Mouse (Mus musculus): ENCODE measurements at regions not wholly inside any gene's neighbourhood (a gene's known extent, or its start where the extent isn't known, plus 50 kb on each side); places are given as distances from the start of the nearest gene placed in this dataset.

- Histone ChIP-seq H3K36me3 (ENCODE audit: control insufficient read depth, insufficient read depth) (no peaks in the 10 kb centered on the region), H3K9me3 (ENCODE audit: control insufficient read depth, low read length) (no peaks in the 10 kb centered on the region), H3K4me2 (ENCODE audit: low read length) (no peak overlapping the region), H3K27ac (ENCODE audit: low read length) (no peak overlapping the region), H3K9ac (replicated peaks; ENCODE audit: low read depth, low read length) (no peak overlapping the region), H3K4me1 (replicated peaks; ENCODE audit: control insufficient read depth, insufficient read depth, low read length) (no peaks in the 10 kb centered on the region), H3K27me3 (replicated peaks; ENCODE audit: control insufficient read depth, insufficient read depth, low read length) (no peaks in the 10 kb centered on the region), H3K4me3 (replicated peaks; ENCODE audit: low read length) (no peak overlapping the region)
- ATAC-seq, result no peak
These were observed 174.6 kb upstream of the Btg1 start for GRCm38 (mm10) chr10:96442165-96442564.

GRCm38 (mm10) chr10:96450266-96450665 lies 166.5 kb upstream of the Btg1 start:
- no peak overlapping the region for H3K4me2 ChIP-seq (ENCODE audit: low read length)
- no peak for ATAC-seq
- H3K9me3 ChIP-seq (ENCODE audit: control insufficient read depth, low read length), result no peaks in the 10 kb centered on the region
- no peaks in the 10 kb centered on the region for H3K4me1 ChIP-seq (replicated peaks; ENCODE audit: control insufficient read depth, insufficient read depth, low read length)
- no peaks in the 10 kb centered on the region for H3K36me3 ChIP-seq (ENCODE audit: control insufficient read depth, insufficient read depth)
- H3K9ac ChIP-seq (replicated peaks; ENCODE audit: low read depth, low read length), result no peak overlapping the region
- no peak overlapping the region for H3K27ac ChIP-seq (ENCODE audit: low read length)
- no peak overlapping the region for H3K4me3 ChIP-seq (replicated peaks; ENCODE audit: low read length)
- H3K27me3 ChIP-seq (replicated peaks; ENCODE audit: control insufficient read depth, insufficient read depth, low read length), result no peaks in the 10 kb centered on the region
- WGBS, result 91% methylated on average over 4 of the region's 4 CpGs

DNA sequence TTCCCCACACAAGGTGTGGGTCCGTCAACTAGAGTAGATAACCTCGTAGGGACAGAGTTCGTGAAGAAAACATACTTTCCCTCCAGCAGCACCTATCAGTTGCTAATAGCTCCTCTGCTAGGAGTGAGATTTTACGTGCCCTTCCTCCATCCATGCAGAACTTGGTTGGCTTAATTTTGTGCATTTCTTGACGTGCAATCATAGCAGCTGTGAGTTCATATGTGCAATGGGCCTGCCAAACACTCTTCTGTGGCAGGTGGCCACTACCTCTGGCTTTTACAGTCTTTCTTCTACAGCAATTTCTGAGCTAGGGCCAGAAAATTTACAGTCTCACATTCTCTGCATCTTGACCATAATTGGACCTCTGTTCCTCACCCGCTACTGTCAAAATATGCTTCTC lies 161.9 kb upstream of the Btg1 start:
- H3K36me3 ChIP-seq (ENCODE audit: control insufficient read depth, insufficient read depth), result no peaks in the 10 kb centered on the region
- H3K9ac ChIP-seq (replicated peaks; ENCODE audit: low read depth, low read length), result no peak overlapping the region
- no peaks in the 10 kb centered on the region for H3K27me3 ChIP-seq (replicated peaks; ENCODE audit: control insufficient read depth, insufficient read depth, low read length)
- H3K4me1 ChIP-seq (replicated peaks; ENCODE audit: control insufficient read depth, insufficient read depth, low read length), result no peaks in the 10 kb centered on the region
- WGBS, result 84% methylated on average over 6 of the region's 6 CpGs
- H3K4me2 ChIP-seq (ENCODE audit: low read length), result no peak overlapping the region
- H3K4me3 ChIP-seq (replicated peaks; ENCODE audit: low read length), result no peak overlapping the region
- no peak overlapping the region for H3K27ac ChIP-seq (ENCODE audit: low read length)
- no peak for ATAC-seq
- H3K9me3 ChIP-seq (ENCODE audit: control insufficient read depth, low read length), result no peaks in the 10 kb centered on the region

- H3K4me3 ChIP-seq (replicated peaks; ENCODE audit: low read length), result no peak overlapping the region
- WGBS, result 55% methylated on average over 4 of the region's 4 CpGs
- no peak overlapping the region for H3K9ac ChIP-seq (replicated peaks; ENCODE audit: low read depth, low read length)
- no peak overlapping the region for H3K4me2 ChIP-seq (ENCODE audit: low read length)
- peaks cover 8% of the 10 kb centered on the region for H3K4me1 ChIP-seq (replicated peaks; ENCODE audit: control insufficient read depth, insufficient read depth, low read length)
- ATAC-seq, result no peak
- H3K27ac ChIP-seq (ENCODE audit: low read length), result no peak overlapping the region
- H3K9me3 ChIP-seq (ENCODE audit: control insufficient read depth, low read length), result no peaks in the 10 kb centered on the region
- H3K36me3 ChIP-seq (ENCODE audit: control insufficient read depth, insufficient read depth), result no peaks in the 10 kb centered on the region
- no peaks in the 10 kb centered on the region for H3K27me3 ChIP-seq (replicated peaks; ENCODE audit: control insufficient read depth, insufficient read depth, low read length)
These were observed 158.3 kb upstream of the Btg1 start for GRCm38 (mm10) chr10:96458551-96458950.

- Histone ChIP-seq H3K27me3 (replicated peaks; ENCODE audit: control insufficient read depth, insufficient read depth, low read length) (no peaks in the 10 kb centered on the region), H3K4me3 (replicated peaks; ENCODE audit: low read length) (no peak overlapping the region), H3K36me3 (ENCODE audit: control insufficient read depth, insufficient read depth) (no peaks in the 10 kb centered on the region), H3K9ac (replicated peaks; ENCODE audit: low read depth, low read length) (no peak overlapping the region), H3K9me3 (ENCODE audit: control insufficient read depth, low read length) (no peaks in the 10 kb centered on the region), H3K27ac (ENCODE audit: low read length) (no peak overlapping the region), H3K4me2 (ENCODE audit: low read length) (no peak overlapping the region), H3K4me1 (replicated peaks; ENCODE audit: control insufficient read depth, insufficient read depth, low read length) (peaks cover 8% of the 10 kb centered on the region)
- WGBS, result 89% methylated on average over 3 of the region's 3 CpGs
- no peak for ATAC-seq
These were observed 157.6 kb upstream of the Btg1 start for GRCm38 (mm10) chr10:96459186-96459585.

GRCm38 (mm10) chr10:96460151-96460550 lies 156.7 kb upstream of the Btg1 start:
- Histone ChIP-seq H3K4me1 (replicated peaks; ENCODE audit: control insufficient read depth, insufficient read depth, low read length) (peaks cover 8% of the 10 kb centered on the region), H3K4me3 (replicated peaks; ENCODE audit: low read length) (no peak overlapping the region), H3K4me2 (ENCODE audit: low read length) (peak overlapping the region; percentile 20), H3K27me3 (replicated peaks; ENCODE audit: control insufficient read depth, insufficient read depth, low read length) (no peaks in the 10 kb centered on the region), H3K36me3 (ENCODE audit: control insufficient read depth, insufficient read depth) (no peaks in the 10 kb centered on the region), H3K9ac (replicated peaks; ENCODE audit: low read depth, low read length) (no peak overlapping the region), H3K9me3 (ENCODE audit: control insufficient read depth, low read length) (no peaks in the 10 kb centered on the region), H3K27ac (ENCODE audit: low read length) (no peak overlapping the region)
- 11% methylated on average over 9 of the region's 9 CpGs for WGBS
- no peak for ATAC-seq

GRCm38 (mm10) chr10:96460617-96461338 lies 156.0 kb upstream of the Btg1 start:
- Histone ChIP-seq H3K9ac (replicated peaks; ENCODE audit: low read depth, low read length) (no peak overlapping the region), H3K9me3 (ENCODE audit: control insufficient read depth, low read length) (no peaks in the 10 kb centered on the region), H3K27ac (ENCODE audit: low read length) (no peak overlapping the region), H3K4me3 (replicated peaks; ENCODE audit: low read length) (no peak overlapping the region), H3K27me3 (replicated peaks; ENCODE audit: control insufficient read depth, insufficient read depth, low read length) (no peaks in the 10 kb centered on the region), H3K36me3 (ENCODE audit: control insufficient read depth, insufficient read depth) (no peaks in the 10 kb centered on the region), H3K4me2 (ENCODE audit: low read length) (peak overlapping the region; percentile 37), H3K4me1 (replicated peaks; ENCODE audit: control insufficient read depth, insufficient read depth, low read length) (peaks cover 8% of the 10 kb centered on the region)
- 12% methylated on average over 10 of the region's 10 CpGs for WGBS
- peak; percentile 55 for ATAC-seq

DNA sequence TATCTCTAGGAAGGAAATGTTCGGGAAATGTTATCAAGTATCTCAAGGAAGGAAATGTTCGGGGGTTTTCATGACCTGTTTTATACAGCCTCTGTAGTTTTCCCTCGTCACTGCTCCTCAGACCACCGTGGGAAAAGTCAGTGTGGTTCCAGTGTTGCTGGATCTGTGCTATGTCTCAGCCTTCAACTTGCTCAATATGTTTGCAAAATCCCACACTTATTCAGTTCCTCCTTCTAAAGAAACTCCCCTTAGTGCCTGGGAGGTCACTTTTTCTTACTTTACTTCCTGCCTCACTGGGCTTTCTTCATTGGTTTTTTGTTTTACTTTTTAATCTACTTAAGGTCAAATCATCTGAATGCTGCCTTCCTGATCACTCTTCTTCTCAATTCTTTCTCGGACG lies 150.8 kb upstream of the Btg1 start:
- Histone ChIP-seq H3K36me3 (ENCODE audit: control insufficient read depth, insufficient read depth) (no peaks in the 10 kb centered on the region), H3K27ac (ENCODE audit: low read length) (no peak overlapping the region), H3K4me2 (ENCODE audit: low read length) (no peak overlapping the region), H3K4me1 (replicated peaks; ENCODE audit: control insufficient read depth, insufficient read depth, low read length) (peaks cover 2% of the 10 kb centered on the region), H3K9me3 (ENCODE audit: control insufficient read depth, low read length) (no peaks in the 10 kb centered on the region), H3K27me3 (replicated peaks; ENCODE audit: control insufficient read depth, insufficient read depth, low read length) (no peaks in the 10 kb centered on the region), H3K4me3 (replicated peaks; ENCODE audit: low read length) (no peak overlapping the region), H3K9ac (replicated peaks; ENCODE audit: low read depth, low read length) (no peak overlapping the region)
- ATAC-seq, result no peak
- WGBS, result 82% methylated on average over 6 of the region's 6 CpGs

DNA sequence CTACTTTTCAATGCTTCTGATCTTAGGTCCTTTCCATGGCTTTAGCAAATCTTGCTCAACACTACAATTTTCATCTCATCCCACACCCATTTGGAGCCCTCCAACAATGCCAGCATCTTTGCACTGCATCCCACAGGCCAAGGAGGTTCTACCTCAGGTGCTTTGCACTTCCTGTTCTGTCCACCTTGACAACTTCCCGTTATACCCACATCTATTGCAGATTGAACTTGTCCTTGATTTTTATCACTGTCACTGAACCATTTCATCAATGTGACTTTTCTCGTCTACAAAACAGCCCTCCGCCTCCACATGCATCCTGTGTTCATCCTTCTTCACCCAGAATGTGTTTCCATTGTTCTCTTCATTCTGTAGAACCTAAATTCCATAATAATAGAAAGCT lies 150.0 kb upstream of the Btg1 start:
- H3K9ac ChIP-seq (replicated peaks; ENCODE audit: low read depth, low read length), result no peak overlapping the region
- no peak overlapping the region for H3K4me3 ChIP-seq (replicated peaks; ENCODE audit: low read length)
- H3K36me3 ChIP-seq (ENCODE audit: control insufficient read depth, insufficient read depth), result no peaks in the 10 kb centered on the region
- no peak overlapping the region for H3K27ac ChIP-seq (ENCODE audit: low read length)
- no peak overlapping the region for H3K4me2 ChIP-seq (ENCODE audit: low read length)
- 75% methylated on average over 3 of the region's 3 CpGs for WGBS
- H3K9me3 ChIP-seq (ENCODE audit: control insufficient read depth, low read length), result no peaks in the 10 kb centered on the region
- H3K27me3 ChIP-seq (replicated peaks; ENCODE audit: control insufficient read depth, insufficient read depth, low read length), result no peaks in the 10 kb centered on the region
- H3K4me1 ChIP-seq (replicated peaks; ENCODE audit: control insufficient read depth, insufficient read depth, low read length), result no peaks in the 10 kb centered on the region
- no peak for ATAC-seq

DNA sequence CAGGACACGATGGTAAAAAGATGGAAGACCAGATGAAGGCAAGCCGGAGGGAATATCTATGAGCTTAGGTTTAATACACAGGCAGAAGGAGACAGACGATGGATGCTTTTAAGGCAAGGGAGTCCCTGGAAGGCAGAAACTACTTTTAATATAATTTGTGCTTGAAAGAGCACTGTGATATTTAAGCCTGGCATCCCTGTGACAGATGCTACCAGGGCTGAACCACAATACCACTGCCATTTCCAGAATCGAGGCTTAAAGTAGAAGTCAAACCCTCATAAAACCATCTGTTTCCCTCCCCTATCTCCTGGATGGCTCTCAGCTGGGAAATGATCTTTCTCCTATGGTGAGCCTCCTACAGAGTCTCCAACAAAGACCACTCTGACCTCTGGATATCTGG lies 149.1 kb upstream of the Btg1 start:
- Histone ChIP-seq H3K4me2 (ENCODE audit: low read length) (no peak overlapping the region), H3K27ac (ENCODE audit: low read length) (no peak overlapping the region), H3K36me3 (ENCODE audit: control insufficient read depth, insufficient read depth) (no peaks in the 10 kb centered on the region), H3K4me1 (replicated peaks; ENCODE audit: control insufficient read depth, insufficient read depth, low read length) (no peaks in the 10 kb centered on the region), H3K27me3 (replicated peaks; ENCODE audit: control insufficient read depth, insufficient read depth, low read length) (no peaks in the 10 kb centered on the region), H3K9ac (replicated peaks; ENCODE audit: low read depth, low read length) (no peak overlapping the region), H3K9me3 (ENCODE audit: control insufficient read depth, low read length) (no peaks in the 10 kb centered on the region), H3K4me3 (replicated peaks; ENCODE audit: low read length) (no peak overlapping the region)
- WGBS, result 57% methylated on average over 4 of the region's 4 CpGs
- no peak for ATAC-seq
